9 mouse cellular contexts compared by ENCODE assay signal in the genomic region with DNA sequence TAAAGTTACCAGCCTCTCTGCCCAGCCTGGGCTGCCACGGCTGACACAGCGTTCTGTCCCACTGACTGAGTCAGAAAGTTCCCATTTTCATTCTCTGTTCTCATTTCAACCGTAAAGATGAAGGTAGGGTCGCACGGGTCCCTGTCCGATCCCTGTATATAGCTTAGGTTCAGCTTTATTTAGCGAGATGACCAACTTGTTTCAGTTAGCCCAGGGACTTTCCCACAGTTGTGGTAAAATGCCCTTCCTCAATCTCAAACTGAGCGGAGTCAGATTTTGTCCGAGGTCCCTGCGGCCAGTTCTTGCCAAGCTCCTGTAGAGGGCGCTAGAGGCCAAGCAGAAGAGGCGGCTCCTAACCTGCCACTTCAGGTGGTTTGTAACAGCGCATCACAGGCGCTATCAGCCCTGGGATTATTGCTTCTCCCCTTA. TPM values are rescaled to one million over a fixed set of nuclear protein-coding genes. Genes with fewer than 3 reads are reported as not detected.
DNase-seq lines count a peak whose midpoint lies in the region; ATAC-seq and TF ChIP-seq lines count a peak whose summit lies in the region.
"Had no signal": no experiment of that assay in that cellular context is flagged by ENCODE, and none has a peak within 500 bp of the region (broad histone marks: within the 10 kb centered on the region; RNA-seq: fewer than 3 reads in every experiment).

No protein-coding gene starts in this region.

- H3K4me2 ChIP-seq in hindbrain, embryonic 12.5 days (replicated peaks) = no peak overlapping the region
- H3K4me2 ChIP-seq: liver, embryonic 13.5 days had no signal

- 0 out of 2 replicates have a peak, but pooled peaks cover 13% of the 10 kb centered on the region for H3K27me3 ChIP-seq in hindbrain, embryonic 10.5 days (ENCODE audit: insufficient read depth, poor library complexity, severe bottlenecking)
- H3K27me3 ChIP-seq in hindbrain, embryonic 12.5 days = peaks cover 13% of the 10 kb centered on the region
- no peaks in the 10 kb centered on the region for H3K27me3 ChIP-seq in thymus, adult 2 months (ENCODE audit: control insufficient read depth, insufficient read depth, low read length)

- TF ChIP-seq CTCF in thymus, adult 2 months (IDR thresholded peaks at IDR 0.05; ENCODE audit: borderline replicate concordance, control insufficient read depth, extremely low read depth, insufficient read depth, low read length, poor library complexity) = peak; percentile 87; the same call in 1 of the 2 replicates

- H3K9ac ChIP-seq in hindbrain, embryonic 12.5 days = no peak overlapping the region
- H3K9ac ChIP-seq: liver, embryonic 13.5 days had no signal

- no peak for TF ChIP-seq POLR2A in thymus, adult 2 months (IDR thresholded peaks at IDR 0.05; ENCODE audit: control insufficient read depth, extremely low read depth, insufficient read depth, low read length, poor library complexity)

- H3K36me3 ChIP-seq in hindbrain, embryonic 10.5 days = no peaks in the 10 kb centered on the region
- H3K36me3 ChIP-seq in hindbrain, embryonic 12.5 days = no peaks in the 10 kb centered on the region
- H3K36me3 ChIP-seq in thymus, adult 2 months (ENCODE audit: control insufficient read depth, insufficient read depth, low read length) = no peaks in the 10 kb centered on the region
- H3K36me3 ChIP-seq: liver, embryonic 13.5 days had no signal

- no peaks in the 10 kb centered on the region for H3K4me1 ChIP-seq in hindbrain, embryonic 10.5 days (replicated peaks)
- H3K4me1 ChIP-seq in hindbrain, embryonic 12.5 days = no peaks in the 10 kb centered on the region
- no peaks in the 10 kb centered on the region for H3K4me1 ChIP-seq in thymus, adult 2 months (replicated peaks; ENCODE audit: control insufficient read depth, insufficient read depth, low read length)
- H3K4me1 ChIP-seq: liver, embryonic 13.5 days had no signal

- WGBS in hindbrain, embryonic 10.5 days = 27% methylated on average over 14 of the region's 14 CpGs
- WGBS in hindbrain, embryonic 12.5 days = 24% methylated on average over 14 of the region's 14 CpGs
- 4% methylated on average over 14 of the region's 14 CpGs for WGBS in thymus, adult 2 months

- H3K4me3 ChIP-seq in hindbrain, embryonic 10.5 days = no peak overlapping the region
- H3K4me3 ChIP-seq in hindbrain, embryonic 12.5 days = no peak overlapping the region
- H3K4me3 ChIP-seq in thymus, adult 2 months (ENCODE audit: control insufficient read depth, insufficient read depth, low read length) = no peak overlapping the region
- H3K4me3 ChIP-seq: liver, embryonic 13.5 days had no signal

- DNase-seq in hindbrain, embryonic 10.5 days (ENCODE audit: low spot score) = peak; percentile 43
- peak; percentile 73 to 75 for DNase-seq in CD8-positive naive resting alpha-beta T cell, adult 2 months (ENCODE audit: low read depth in 2 of 2, low spot score in 2 of 2)
- peak; percentile 74 for DNase-seq in brain, adult 2 months (ENCODE audit: low read depth, low spot score)
- peak; percentile 37 to 38 for DNase-seq in layer of hippocampus, postnatal 14 days (ENCODE audit: low spot score in 2 of 2)
- DNase-seq in natural killer cell, adult 2 months (ENCODE audit: low spot score in 2 of 2) = peak; percentile 74 to 86
- DNase-seq in thymus, adult 2 months = peak; percentile 65
- DNase-seq: liver, embryonic 13.5 days had no signal

- no peak for ATAC-seq in hindbrain, embryonic 12.5 days (ENCODE audit: low FRiP score)
- 0 out of 2 replicates have a peak, but pooled peaks have one; percentile 46 for ATAC-seq in erythroid progenitor cell, adult 5-6 weeks (replicated peaks; ENCODE audit: low FRiP score, poor library complexity, severe bottlenecking)

- H3K27ac ChIP-seq in hindbrain, embryonic 10.5 days = no peak overlapping the region
- H3K27ac ChIP-seq in hindbrain, embryonic 12.5 days = no peak overlapping the region
- H3K27ac ChIP-seq in thymus, adult 2 months (ENCODE audit: control insufficient read depth, insufficient read depth, low read length) = no peak overlapping the region
- H3K27ac ChIP-seq: liver, embryonic 13.5 days had no signal

- H3K9me3 ChIP-seq in hindbrain, embryonic 10.5 days = no peaks in the 10 kb centered on the region
- H3K9me3 ChIP-seq in hindbrain, embryonic 12.5 days (replicated peaks) = no peaks in the 10 kb centered on the region
- H3K9me3 ChIP-seq: liver, embryonic 13.5 days had no signal

RNA-seq across cellular contexts. Expression of a gene that starts 34.3 kb away (rescaled TPM):
- polyA plus RNA-seq in hindbrain, embryonic 10.5 days (2016; fragmentation: Nextera tagmentation; extraction: Ambion mirVana) = 0.21 and 0.25 TPM in 2 replicates
- 0.25 and 0.42 TPM in 2 replicates for polyA plus RNA-seq in hindbrain, embryonic 12.5 days (2016; fragmentation: Nextera tagmentation; extraction: Ambion mirVana)
- total RNA-seq in erythroid progenitor cell, adult 5-6 weeks (2015; ENCODE audit: low replicate concordance) = 1.4 and 8.0 TPM in 2 replicates
- total RNA-seq in erythroid progenitor cell, adult 5-6 weeks (2017; ENCODE audit: low replicate concordance) = 1.3 and 2.0 TPM in 2 replicates
- not detected for total RNA-seq in layer of hippocampus, postnatal 14 days (2021)
- polyA plus RNA-seq in thymus, adult 2 months (2012; rRNA removed) = 202 and 240 TPM in 2 replicates

RNA-seq across cellular contexts. Expression of a gene that starts 41.6 kb away (rescaled TPM):
- 289 and 317 TPM in 2 replicates for polyA plus RNA-seq in hindbrain, embryonic 10.5 days (2016; fragmentation: Nextera tagmentation; extraction: Ambion mirVana)
- polyA plus RNA-seq in hindbrain, embryonic 12.5 days (2016; fragmentation: Nextera tagmentation; extraction: Ambion mirVana) = 366 and 375 TPM in 2 replicates
- 70.0 and 96.9 TPM in 2 replicates for total RNA-seq in erythroid progenitor cell, adult 5-6 weeks (2015; ENCODE audit: low replicate concordance)
- total RNA-seq in erythroid progenitor cell, adult 5-6 weeks (2017; ENCODE audit: low replicate concordance) = 122 and 232 TPM in 2 replicates
- 10 to 100 TPM; 75.4 to 80.2 TPM for total RNA-seq in layer of hippocampus, postnatal 14 days (2021)
- 37.0 and 43.5 TPM in 2 replicates for polyA plus RNA-seq in thymus, adult 2 months (2012; rRNA removed)

RNA-seq across cellular contexts. Expression of a gene that starts 54.7 kb away (rescaled TPM):
- 0.15 and 0.59 TPM in 2 replicates for polyA plus RNA-seq in hindbrain, embryonic 10.5 days (2016; fragmentation: Nextera tagmentation; extraction: Ambion mirVana)
- 0.98 and 1.5 TPM in 2 replicates for polyA plus RNA-seq in hindbrain, embryonic 12.5 days (2016; fragmentation: Nextera tagmentation; extraction: Ambion mirVana)
- not detected in 2 replicates for total RNA-seq in erythroid progenitor cell, adult 5-6 weeks (2015; ENCODE audit: low replicate concordance)
- total RNA-seq in erythroid progenitor cell, adult 5-6 weeks (2017; ENCODE audit: low replicate concordance) = not detected in 2 replicates
- total RNA-seq in layer of hippocampus, postnatal 14 days (2021) = 10 to 100 TPM; 28.4 to 32.8 TPM
- polyA plus RNA-seq in thymus, adult 2 months (2012; rRNA removed) = 0.23 and 0.40 TPM in 2 replicates

Comparison
In these comparisons a context has a peak if more than half of its experiments do, and no peak if none do; other contexts are left out.
1. RNA of a gene that starts 34.3 kb away (polyA plus RNA-seq): 202 to 240 TPM in thymus, adult 2 months; 0.21 to 0.25 TPM in hindbrain, embryonic 10.5 days and 0.25 to 0.42 TPM in hindbrain, embryonic 12.5 days; every median in the first group is over 100 times any median in the second.
2. Peak in every context shown above with its lines, with median percentiles within 50 percentile points of each other: DNase-seq.